Mouse (Mus musculus) olfactory bulb, adult 2 months (tissue): ENCODE data around the gene Relt.

ENCODE experiments used
- CTCF ChIP-seq: fragments of 200-500 bp; IDR thresholded peaks from 2 replicates; pipeline ENCODE4 v1.5.1; 2012; ENCODE audit warnings: low read depth, mild to moderate bottlenecking, low read length, moderate library complexity; ENCODE audit not compliant: insufficient read depth
- POLR2A ChIP-seq: fragments of 200-500 bp; IDR thresholded peaks from 2 replicates; pipeline ENCODE4 v1.6.1; 2012; ENCODE audit warnings: mild to moderate bottlenecking, low read depth, low read length, moderate library complexity; ENCODE audit not compliant: insufficient read depth

GRCm38 (mm10) chr7:100824661-100825060 is 38.6 kb downstream of the Relt start:
- TF ChIP-seq POLR2A (no peak), CTCF (no peak)
